Mouse (Mus musculus): ENCODE measurements around the gene Ddx5. TPM values are rescaled to one million over a fixed set of nuclear protein-coding genes. Genes with fewer than 3 reads are reported as not detected.
"Not testable (repeated sequence)": the region's sequence is repeated elsewhere in the genome, so short reads cannot be mapped to it uniquely, and the experiment has no call there.

Gene Ddx5
- polyA plus RNA-seq, 1 experiment from 2014 or later, result 507 TPM

GRCm38 (mm10) chr11:106752103-106752502 lies 36.9 kb downstream of the Ddx5 start:
- Histone ChIP-seq H3K9ac (no peak overlapping the region), H3K4me1 (no peaks in the 10 kb centered on the region), H3K4me3 (replicated peaks) (no peak overlapping the region), H3K27ac (no peak overlapping the region), H3K9me3 (0 out of 2 replicates have a peak, but pooled peaks cover 5% of the 10 kb centered on the region), H3K4me2 (no peak overlapping the region), H3K36me3 (replicated peaks) (no peaks in the 10 kb centered on the region), H3K27me3 (no peaks in the 10 kb centered on the region)
- 92% methylated on average over 7 of the region's 7 CpGs for WGBS
- ATAC-seq (ENCODE audit: low FRiP score), result no peak

GRCm38 (mm10) chr11:106751039-106752018 lies 37.7 kb downstream of the Ddx5 start, which contains the start of gene Milr1:
Milr1 (plus strand) TSS chr11:106751226.
- Histone ChIP-seq H3K9ac (no peak within 1 kb of the TSS), H3K36me3 (replicated peaks) (no peaks in the 10 kb centered on the region), H3K27ac (no peak within 1 kb of the TSS), H3K4me3 (replicated peaks) (no peak within 1 kb of the TSS), H3K4me2 (no peak within 1 kb of the TSS), H3K27me3 (no peaks in the 10 kb centered on the region), H3K9me3 (0 out of 2 replicates have a peak, but pooled peaks cover 5% of the 10 kb centered on the region), H3K4me1 (no peaks in the 10 kb centered on the region)
- WGBS, result 92% methylated on average over 17 of the region's 17 CpGs
- ATAC-seq (ENCODE audit: low FRiP score), result no peak

- no peaks in the 10 kb centered on the region for H3K4me1 ChIP-seq
- no peak within 1 kb of the TSS for H3K9ac ChIP-seq
- H3K27ac ChIP-seq, result no peak within 1 kb of the TSS
- 0 out of 2 replicates have a peak, but pooled peaks cover 5% of the 10 kb centered on the region for H3K9me3 ChIP-seq
- H3K4me2 ChIP-seq, result no peak within 1 kb of the TSS
- no peaks in the 10 kb centered on the region for H3K36me3 ChIP-seq (replicated peaks)
- no peaks in the 10 kb centered on the region for H3K27me3 ChIP-seq
- H3K4me3 ChIP-seq (replicated peaks), result no peak within 1 kb of the TSS
- no peak for ATAC-seq (ENCODE audit: low FRiP score)
- WGBS, result 90% methylated on average over 13 of the region's 13 CpGs
These were observed 38.7 kb downstream of the Ddx5 start, which contains the start of gene Pecam1 for GRCm38 (mm10) chr11:106750121-106750751. Pecam1 (minus strand) TSS chr11:106750628.

GRCm38 (mm10) chr11:106749557-106750120 lies 39.3 kb downstream of the Ddx5 start:
- H3K4me2 ChIP-seq; H3K9ac ChIP-seq; H3K27me3 ChIP-seq; H3K4me3 ChIP-seq (replicated peaks); ATAC-seq (ENCODE audit: low FRiP score); H3K9me3 ChIP-seq; H3K4me1 ChIP-seq; H3K27ac ChIP-seq; H3K36me3 ChIP-seq (replicated peaks): not testable (repeated sequence)
- WGBS, result 97% methylated on average over 7 of the region's 7 CpGs

GRCm38 (mm10) chr11:106744949-106745348 lies 44.0 kb downstream of the Ddx5 start:
- H3K4me2 ChIP-seq, result no peak overlapping the region
- H3K27ac ChIP-seq, result no peak overlapping the region
- 0 out of 2 replicates have a peak, but pooled peaks cover 5% of the 10 kb centered on the region for H3K9me3 ChIP-seq
- H3K4me1 ChIP-seq, result peaks cover 4% of the 10 kb centered on the region
- H3K4me3 ChIP-seq (replicated peaks), result no peak overlapping the region
- 94% methylated on average over 5 of the region's 5 CpGs for WGBS
- H3K27me3 ChIP-seq, result no peaks in the 10 kb centered on the region
- no peaks in the 10 kb centered on the region for H3K36me3 ChIP-seq (replicated peaks)
- ATAC-seq (ENCODE audit: low FRiP score), result no peak
- H3K9ac ChIP-seq, result no peak overlapping the region

- Histone ChIP-seq H3K27me3 (0 out of 2 replicates have a peak, but pooled peaks cover 4% of the 10 kb centered on the region), H3K9ac (no peak overlapping the region), H3K4me3 (replicated peaks) (no peak overlapping the region), H3K9me3 (0 out of 2 replicates have a peak, but pooled peaks cover 3% of the 10 kb centered on the region), H3K36me3 (replicated peaks) (no peaks in the 10 kb centered on the region), H3K4me1 (peaks cover 7% of the 10 kb centered on the region), H3K4me2 (no peak overlapping the region), H3K27ac (no peak overlapping the region)
- ATAC-seq (ENCODE audit: low FRiP score), result no peak
- WGBS, result 54% methylated on average over 6 of the region's 6 CpGs
These were observed 46.6 kb downstream of the Ddx5 start for GRCm38 (mm10) chr11:106742388-106742841.

GRCm38 (mm10) chr11:106741826-106742225 lies 47.2 kb downstream of the Ddx5 start:
- Histone ChIP-seq H3K36me3 (replicated peaks) (no peaks in the 10 kb centered on the region), H3K4me2 (no peak overlapping the region), H3K4me1 (peaks cover 13% of the 10 kb centered on the region), H3K27me3 (0 out of 2 replicates have a peak, but pooled peaks cover 4% of the 10 kb centered on the region), H3K4me3 (replicated peaks) (no peak overlapping the region), H3K27ac (peak overlapping the region; percentile 42; the same call in 1 of the 2 replicates), H3K9me3 (no peaks in the 10 kb centered on the region), H3K9ac (no peak overlapping the region)
- 94% methylated on average over 3 of the region's 3 CpGs for WGBS
- no peak for ATAC-seq (ENCODE audit: low FRiP score)

- Histone ChIP-seq H3K36me3 (replicated peaks) (no peaks in the 10 kb centered on the region), H3K27ac (peak overlapping the region; percentile 42; the same call in 1 of the 2 replicates), H3K4me3 (replicated peaks) (no peak overlapping the region), H3K9ac (no peak overlapping the region), H3K4me2 (no peak overlapping the region), H3K4me1 (peaks cover 19% of the 10 kb centered on the region), H3K9me3 (no peaks in the 10 kb centered on the region), H3K27me3 (0 out of 2 replicates have a peak, but pooled peaks cover 4% of the 10 kb centered on the region)
- WGBS, result 35% methylated on average over 6 of the region's 6 CpGs
- ATAC-seq (ENCODE audit: low FRiP score), result no peak
These were observed 47.8 kb downstream of the Ddx5 start for GRCm38 (mm10) chr11:106741232-106741631.

GRCm38 (mm10) chr11:106740724-106741123 lies 48.3 kb downstream of the Ddx5 start:
- not testable (repeated sequence) for H3K27ac ChIP-seq; H3K36me3 ChIP-seq (replicated peaks); H3K4me2 ChIP-seq; H3K9ac ChIP-seq; H3K9me3 ChIP-seq; ATAC-seq (ENCODE audit: low FRiP score); H3K4me3 ChIP-seq (replicated peaks); H3K27me3 ChIP-seq
- WGBS, result 89% methylated on average over 5 of the region's 8 CpGs
- peaks cover 21% of the 10 kb centered on the region for H3K4me1 ChIP-seq

- Histone ChIP-seq H3K4me1 (peaks cover 21% of the 10 kb centered on the region), H3K9ac (no peak overlapping the region), H3K27ac (no peak overlapping the region), H3K27me3 (0 out of 2 replicates have a peak, but pooled peaks cover 4% of the 10 kb centered on the region), H3K36me3 (replicated peaks) (no peaks in the 10 kb centered on the region), H3K9me3 (no peaks in the 10 kb centered on the region), H3K4me2 (no peak overlapping the region), H3K4me3 (replicated peaks) (no peak overlapping the region)
- no peak for ATAC-seq (ENCODE audit: low FRiP score)
- 100% methylated on average over 2 of the region's 2 CpGs for WGBS
These were observed 49.9 kb downstream of the Ddx5 start for GRCm38 (mm10) chr11:106739116-106739515.

- Histone ChIP-seq H3K9me3 (no peaks in the 10 kb centered on the region), H3K27me3 (0 out of 2 replicates have a peak, but pooled peaks cover 4% of the 10 kb centered on the region), H3K4me2 (peak overlapping the region; percentile 10), H3K4me3 (replicated peaks) (no peak overlapping the region), H3K4me1 (peaks cover 21% of the 10 kb centered on the region), H3K27ac (peak overlapping the region; percentile 84), H3K36me3 (replicated peaks) (no peaks in the 10 kb centered on the region), H3K9ac (0 out of 2 replicates have a peak overlapping the region, but pooled peaks have one; percentile 29)
- 10% methylated on average over 12 of the region's 12 CpGs for WGBS
- ATAC-seq (ENCODE audit: low FRiP score), result peak; percentile 64; the same call in 1 of the 2 replicates
These were observed 51.8 kb downstream of the Ddx5 start for GRCm38 (mm10) chr11:106737178-106737621.

All from forebrain, embryonic 12.5 days (tissue).